Comparison of ENCODE assay signal across 8 mouse cellular contexts in the genomic region with DNA sequence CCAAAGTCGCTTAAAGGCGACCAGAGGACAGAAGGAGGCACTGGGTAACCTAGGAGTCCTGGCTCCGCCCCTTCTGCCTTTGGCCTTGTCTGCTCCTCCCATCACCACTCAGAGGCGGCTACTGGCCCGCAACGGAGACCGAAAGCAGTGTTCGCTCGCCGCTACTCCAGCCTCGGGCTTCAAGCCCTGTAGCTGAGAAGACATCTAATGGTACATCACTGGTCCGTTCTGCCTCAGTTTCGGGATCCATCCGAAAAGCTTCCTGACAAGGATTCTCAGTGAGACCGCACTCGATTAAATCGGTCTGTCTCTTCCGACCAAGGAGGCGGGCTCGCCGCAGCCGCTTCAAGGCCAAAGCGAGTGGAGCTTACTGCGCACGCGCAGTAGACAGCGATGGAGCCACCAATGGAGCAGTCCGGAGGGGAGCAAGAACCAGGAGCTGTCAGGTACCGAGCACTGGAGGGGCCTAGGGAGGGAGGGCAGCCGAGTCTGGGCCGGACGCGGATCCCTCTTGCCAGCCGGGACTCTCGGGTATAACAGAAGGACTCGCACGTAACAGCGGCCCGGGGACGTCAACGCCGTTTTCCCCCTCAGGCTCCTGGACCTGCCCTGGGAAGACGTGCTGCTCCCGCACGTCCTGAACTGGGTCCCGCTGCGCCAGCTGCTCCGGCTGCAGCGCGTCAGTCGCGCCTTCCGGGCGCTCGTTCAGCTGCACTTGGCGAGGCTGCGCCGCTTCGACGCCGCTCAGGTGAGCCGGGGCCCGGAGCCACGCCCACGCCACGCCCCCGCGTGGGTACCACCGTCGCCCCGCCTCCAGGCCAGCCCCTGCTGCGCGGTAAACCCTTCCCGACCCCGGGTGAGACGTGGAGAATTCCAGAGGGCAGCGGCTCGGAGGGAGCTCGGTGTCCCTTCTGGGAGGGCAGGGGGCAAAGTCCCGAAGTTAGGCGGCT. TPM values are rescaled to one million over a fixed set of nuclear protein-coding genes. Genes with fewer than 3 reads are reported as not detected.
A peak's percentile ranks its signal among the peaks of the same experiment; 100 is the strongest.
DNase-seq lines count a peak whose midpoint lies in the region; ATAC-seq and TF ChIP-seq lines count a peak whose summit lies in the region.

Gene Fbxl15 (plus strand): TSS at position 104 of the 950 bp plus-strand sequence.

- H3K27me3 ChIP-seq in forebrain, embryonic 16.5 days (replicated peaks; ENCODE audit: control insufficient read depth, insufficient read depth, low read length): no peaks in the 10 kb centered on the region
- H3K27me3 ChIP-seq in lung, embryonic 14.5 days (ENCODE audit: insufficient read depth, low read length): peaks cover 43% of the 10 kb centered on the region
- no peaks in the 10 kb centered on the region; the same call in 1 of the 2 replicates for H3K27me3 ChIP-seq in thymus, adult 2 months (ENCODE audit: control insufficient read depth, insufficient read depth, low read length)

- peak within 1 kb of the TSS; percentile 86 for H3K9ac ChIP-seq in ES-E14 (ENCODE audit: insufficient read depth, low read depth, low read length, poor library complexity, severe bottlenecking)
- H3K9ac ChIP-seq in forebrain, embryonic 16.5 days (replicated peaks; ENCODE audit: low read depth, low read length): peak within 1 kb of the TSS; percentile 73
- peak within 1 kb of the TSS; percentile 62 for H3K9ac ChIP-seq in lung, embryonic 14.5 days

- intact Hi-C loops in heart, postnatal 36 days (cut with DNase I): loop anchor here (1.0 to 2.0 kb wide), 2 partner anchors 24 to 250 kb away; partner anchors contain the start of gene Nfkb2

- peak within 1 kb of the TSS; percentile 87 to 99 for H3K4me3 ChIP-seq in ES-E14 (ENCODE audit: insufficient read depth in 1 of 2, low read depth in 1 of 2, low read length in 2 of 2, poor library complexity in 1 of 2, severe bottlenecking in 1 of 2)
- peak within 1 kb of the TSS; percentile 77 for H3K4me3 ChIP-seq in forebrain, embryonic 16.5 days (replicated peaks; ENCODE audit: low read length)
- peak within 1 kb of the TSS; percentile 88 for H3K4me3 ChIP-seq in layer of hippocampus, adult 2 months
- peak within 1 kb of the TSS; percentile 74 for H3K4me3 ChIP-seq in lung, embryonic 14.5 days (ENCODE audit: low read depth, low read length)
- peak within 1 kb of the TSS; percentile 81 for H3K4me3 ChIP-seq in olfactory bulb, adult 2 months (ENCODE audit: insufficient read depth, low read depth, low read length)
- peak within 1 kb of the TSS; percentile 77 for H3K4me3 ChIP-seq in thymus, adult 2 months (ENCODE audit: control insufficient read depth, insufficient read depth, low read length)

- H3K27ac ChIP-seq in ES-E14 (ENCODE audit: insufficient read depth, low read depth, low read length, poor library complexity, severe bottlenecking): no peak within 1 kb of the TSS
- peak within 1 kb of the TSS; percentile 98 for H3K27ac ChIP-seq in forebrain, embryonic 16.5 days (ENCODE audit: low read length)
- H3K27ac ChIP-seq in layer of hippocampus, adult 2 months: peak within 1 kb of the TSS; percentile 93
- peak within 1 kb of the TSS; percentile 81 for H3K27ac ChIP-seq in lung, embryonic 14.5 days (ENCODE audit: low read depth)
- peak within 1 kb of the TSS; percentile 94 for H3K27ac ChIP-seq in olfactory bulb, adult 2 months (ENCODE audit: insufficient read depth, low read depth, low read length)
- H3K27ac ChIP-seq in thymus, adult 2 months (ENCODE audit: control insufficient read depth, insufficient read depth, low read length): no peak within 1 kb of the TSS

- H3K9me3 ChIP-seq in ES-E14 (ENCODE audit: control insufficient read depth, insufficient read depth, low read depth, low read length): no peaks in the 10 kb centered on the region
- H3K9me3 ChIP-seq in forebrain, embryonic 16.5 days (ENCODE audit: control insufficient read depth, low read length): no peaks in the 10 kb centered on the region
- no peaks in the 10 kb centered on the region for H3K9me3 ChIP-seq in lung, embryonic 14.5 days (ENCODE audit: low read depth, low read length)

- DNase-seq in ES-E14 (ENCODE audit: low read depth, low spot score): peak; percentile 94
- peak; percentile 97 for DNase-seq in cerebellum, adult 11-12 months
- peak; percentile 90 to 97 for DNase-seq in heart, postnatal 36 days
- DNase-seq in layer of hippocampus, adult 2 months (ENCODE audit: low spot score in 2 of 2): peak; percentile 93 to 95
- DNase-seq in lung, embryonic 14.5 days: peak; percentile 98
- DNase-seq in thymus, adult 2 months: peak; percentile 83

- peak; percentile 90 for ATAC-seq in forebrain, embryonic 16.5 days
- ATAC-seq in lung, embryonic 14.5 days (ENCODE audit: insufficient read depth): peak; percentile 93

- peak; percentile 70 for TF ChIP-seq POLR2A in olfactory bulb, adult 2 months (IDR thresholded peaks at IDR 0.05; ENCODE audit: insufficient read depth, low read depth, low read length)
- peak; percentile 68 for TF ChIP-seq POLR2A in thymus, adult 2 months (IDR thresholded peaks at IDR 0.05; ENCODE audit: control insufficient read depth, extremely low read depth, insufficient read depth, low read length, poor library complexity)

- peak within 1 kb of the TSS; percentile 99 for H3K4me2 ChIP-seq in forebrain, embryonic 16.5 days (ENCODE audit: low read length)
- peak within 1 kb of the TSS; percentile 100 for H3K4me2 ChIP-seq in lung, embryonic 14.5 days

- in situ Hi-C loops in ES-E14 (cut with MboI; ENCODE audit: low sequenced_read_pairs in 2 of 2, unreplicated experiment in 2 of 2): no loop called here

- H3K4me1 ChIP-seq in ES-E14 (ENCODE audit: control insufficient read depth in 2 of 2, insufficient read depth in 2 of 2, low read length in 2 of 2, poor library complexity in 1 of 2): peaks cover 3 to 8% of the 10 kb centered on the region in 2 experiments; a peak in 2 of 4 replicates
- peaks cover 51% of the 10 kb centered on the region for H3K4me1 ChIP-seq in forebrain, embryonic 16.5 days (replicated peaks; ENCODE audit: control insufficient read depth, insufficient read depth, low read length)
- H3K4me1 ChIP-seq in lung, embryonic 14.5 days (ENCODE audit: insufficient read depth): peaks cover 17% of the 10 kb centered on the region
- H3K4me1 ChIP-seq in olfactory bulb, adult 2 months (ENCODE audit: control insufficient read depth, insufficient read depth, low read length): peaks cover 28% of the 10 kb centered on the region
- H3K4me1 ChIP-seq in thymus, adult 2 months (replicated peaks; ENCODE audit: control insufficient read depth, insufficient read depth, low read length): peaks cover 21% of the 10 kb centered on the region

- no peak for TF ChIP-seq CTCF in layer of hippocampus, adult 2 months (conservative IDR thresholded peaks at IDR 0.05)
- no peak for TF ChIP-seq CTCF in lung, embryonic 14.5 days (IDR thresholded peaks at IDR 0.05; ENCODE audit: low read depth)
- TF ChIP-seq CTCF in olfactory bulb, adult 2 months (IDR thresholded peaks at IDR 0.05; ENCODE audit: insufficient read depth, low read depth, low read length): 0 out of 2 replicates have a peak, but pooled peaks have one; percentile 2
- peak; percentile 56; the same call in 1 of the 2 replicates for TF ChIP-seq CTCF in thymus, adult 2 months (IDR thresholded peaks at IDR 0.05; ENCODE audit: borderline replicate concordance, control insufficient read depth, extremely low read depth, insufficient read depth, low read length, poor library complexity)

- WGBS in forebrain, embryonic 16.5 days: under 1% methylated on average over 80 of the region's 81 CpGs
- WGBS in lung, embryonic 14.5 days: under 1% methylated on average over 80 of the region's 81 CpGs
- under 1% methylated on average over 81 of the region's 81 CpGs for WGBS in olfactory bulb, adult 2 months
- WGBS in thymus, adult 2 months: under 1% methylated on average over 81 of the region's 81 CpGs

- H3K36me3 ChIP-seq in ES-E14 (ENCODE audit: control insufficient read depth, insufficient read depth, low read length, poor library complexity, severe bottlenecking): peaks cover 12% of the 10 kb centered on the region; the same call in 1 of the 2 replicates
- H3K36me3 ChIP-seq in forebrain, embryonic 16.5 days (ENCODE audit: control insufficient read depth, insufficient read depth): peaks cover 9% of the 10 kb centered on the region
- H3K36me3 ChIP-seq in lung, embryonic 14.5 days (ENCODE audit: insufficient read depth): peaks cover 20% of the 10 kb centered on the region
- no peaks in the 10 kb centered on the region for H3K36me3 ChIP-seq in thymus, adult 2 months (ENCODE audit: control insufficient read depth, insufficient read depth, low read length)

TF ChIP-seq in ES-E14, 5 proteins besides CTCF, POLR2A, EP300 and RAD21:
- TF ChIP-seq ZC3H11A (IDR thresholded peaks at IDR 0.05; ENCODE audit: borderline replicate concordance, low read depth, low read length): no peak
- TF ChIP-seq HCFC1 (IDR thresholded peaks at IDR 0.05; ENCODE audit: borderline replicate concordance, insufficient read depth, low read length): peak; percentile 82
- no peak for TF ChIP-seq ZNF384 (IDR thresholded peaks at IDR 0.05; ENCODE audit: low read depth, low read length)

RNA-seq across cellular contexts. Expression of gene Fbxl15, which starts in this region (rescaled TPM):
- total RNA-seq in ES-E14 (2012; rRNA removed): 7.8 and 7.9 TPM in 2 replicates
- 40.1 and 44.2 TPM in 2 replicates for polyA plus RNA-seq in forebrain, embryonic 16.5 days (2015; fragmentation: Nextera tagmentation; extraction: Ambion mirVana)
- total RNA-seq in heart, postnatal 36 days (2021): 1 to 10 TPM; 4.2 to 4.4 TPM
- total RNA-seq in layer of hippocampus, adult 2 months (2021): 10 to 100 TPM; 26.8 to 28.9 TPM
- 12.6 and 13.1 TPM in 2 replicates for polyA plus RNA-seq in lung, embryonic 14.5 days (2014; fragmentation: Nextera tagmentation; extraction: Ambion mirVana)
- not detected in 2 replicates for polyA plus RNA-seq in olfactory bulb, adult 2 months (2012; ENCODE audit: insufficient read depth, insufficient read length, low replicate concordance, missing spikeins)
- 13.5 and 15.2 TPM in 2 replicates for polyA plus RNA-seq in thymus, adult 2 months (2012; rRNA removed)

Comparison
In these comparisons a context has a peak if more than half of its experiments do, and no peak if none do; other contexts are left out.
1. RNA of gene Fbxl15 (polyA plus RNA-seq): 40.1 to 44.2 TPM in forebrain, embryonic 16.5 days, 13.5 to 15.2 TPM in thymus, adult 2 months and 12.6 to 13.1 TPM in lung, embryonic 14.5 days; not detected in olfactory bulb, adult 2 months; every median in the first group is over 10 times any median in the second.
2. H3K27ac ChIP-seq: peak in forebrain, embryonic 16.5 days (single experiment), layer of hippocampus, adult 2 months (single experiment), lung, embryonic 14.5 days (single experiment) and olfactory bulb, adult 2 months (single experiment); none in ES-E14 (single experiment) and thymus, adult 2 months (single experiment).
3. CTCF ChIP-seq: peak in olfactory bulb, adult 2 months (single experiment) and thymus, adult 2 months (single experiment); none in layer of hippocampus, adult 2 months (single experiment) and lung, embryonic 14.5 days (single experiment).
4. Peak in every context shown above with its lines, with median percentiles within 50 percentile points of each other: DNase-seq, H3K4me3 ChIP-seq and H3K9ac ChIP-seq.